Mouse (Mus musculus): ENCODE results near the gene Capn2. TPM values are rescaled to one million over a fixed set of nuclear protein-coding genes. Genes with fewer than 3 reads are reported as not detected.

Capn2 gene
- total and polyA plus RNA-seq, 2 experiments from 2014 or later, result 67.5 to 76.3 TPM

- 24% methylated on average over 3 of the region's 3 CpGs for WGBS
- no peaks in the 10 kb centered on the region for H3K36me3 ChIP-seq (ENCODE audit: insufficient read depth)
- H3K9ac ChIP-seq, result no peak overlapping the region
- H3K9me3 ChIP-seq (ENCODE audit: low read length), result no peaks in the 10 kb centered on the region
- TF ChIP-seq CTCF (IDR thresholded peaks at IDR 0.05; ENCODE audit: low read depth), result peak; percentile 91
- no peaks in the 10 kb centered on the region for H3K4me1 ChIP-seq (ENCODE audit: insufficient read depth)
- peak; percentile 75 for DNase-seq
- H3K27ac ChIP-seq (ENCODE audit: low read depth, low read length), result no peak overlapping the region
- no peaks in the 10 kb centered on the region for H3K27me3 ChIP-seq (ENCODE audit: insufficient read depth, low read length)
- peak; percentile 76 for ATAC-seq
- no peak overlapping the region for H3K4me3 ChIP-seq (ENCODE audit: low read depth, low read length)
- no peak overlapping the region for H3K4me2 ChIP-seq (ENCODE audit: low read depth)
Observed at GRCm38 (mm10) chr1:182560390-182561098, 43.1 kb upstream of the Capn2 start.

DNA sequence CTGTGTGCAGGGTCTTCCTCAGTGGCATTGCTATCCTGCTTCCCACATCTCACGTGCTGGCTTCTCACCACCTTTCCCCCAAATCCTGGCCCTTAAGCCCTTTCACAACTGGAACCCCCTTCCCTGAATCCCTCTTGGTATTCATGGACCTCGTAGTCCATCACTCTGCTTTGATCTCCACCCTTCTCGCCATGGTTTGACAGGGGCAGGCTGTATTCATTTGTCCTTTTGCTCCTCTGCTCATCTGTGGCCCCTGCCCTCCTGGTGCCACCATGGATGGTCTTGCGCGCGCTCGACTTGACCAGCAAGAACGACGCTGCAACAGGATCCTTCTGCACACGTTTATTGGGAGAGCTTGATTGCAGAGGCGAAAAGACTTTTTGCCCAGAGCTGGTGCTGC is 42.1 kb upstream of the Capn2 start:
- Histone ChIP-seq H3K9me3 (ENCODE audit: low read length) (no peaks in the 10 kb centered on the region), H3K9ac (peak overlapping the region; percentile 2; the same call in 1 of the 2 replicates), H3K4me1 (ENCODE audit: insufficient read depth) (no peaks in the 10 kb centered on the region), H3K4me2 (ENCODE audit: low read depth) (no peak overlapping the region), H3K27me3 (ENCODE audit: insufficient read depth, low read length) (no peaks in the 10 kb centered on the region), H3K4me3 (ENCODE audit: low read depth, low read length) (no peak overlapping the region), H3K27ac (ENCODE audit: low read depth, low read length) (no peak overlapping the region), H3K36me3 (ENCODE audit: insufficient read depth) (no peaks in the 10 kb centered on the region)
- DNase-seq, result no peak
- ATAC-seq, result no peak
- no peak for TF ChIP-seq CTCF (IDR thresholded peaks at IDR 0.05; ENCODE audit: low read depth)
- 84% methylated on average over 10 of the region's 11 CpGs for WGBS

DNA sequence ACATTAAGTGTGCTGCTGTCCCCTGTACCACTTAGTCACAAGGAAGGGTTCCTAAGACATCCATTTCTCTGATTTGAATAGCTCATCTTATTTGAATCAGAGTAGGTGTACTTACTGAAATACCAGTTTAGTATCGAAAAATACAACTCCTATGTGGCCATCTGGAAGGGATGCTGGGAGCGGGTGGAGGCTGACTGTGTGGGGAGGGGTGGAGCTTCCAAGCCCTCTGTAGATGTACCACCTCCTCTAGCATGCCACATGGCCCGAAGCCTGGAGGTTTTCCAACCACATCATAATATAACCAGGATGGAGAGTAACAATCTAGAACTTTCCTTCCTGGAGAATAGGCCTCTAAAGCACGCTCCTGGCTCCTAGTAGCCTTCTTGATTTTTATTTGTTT is 40.9 kb upstream of the Capn2 start:
- Histone ChIP-seq H3K9ac (no peak overlapping the region), H3K4me3 (ENCODE audit: low read depth, low read length) (no peak overlapping the region), H3K9me3 (ENCODE audit: low read length) (no peaks in the 10 kb centered on the region), H3K4me1 (ENCODE audit: insufficient read depth) (no peaks in the 10 kb centered on the region), H3K27me3 (ENCODE audit: insufficient read depth, low read length) (no peaks in the 10 kb centered on the region), H3K36me3 (ENCODE audit: insufficient read depth) (no peaks in the 10 kb centered on the region), H3K27ac (ENCODE audit: low read depth, low read length) (no peak overlapping the region), H3K4me2 (ENCODE audit: low read depth) (no peak overlapping the region)
- DNase-seq (no peak), ATAC-seq (no peak)
- 76% methylated on average over 4 of the region's 4 CpGs for WGBS
- no peak for TF ChIP-seq CTCF (IDR thresholded peaks at IDR 0.05; ENCODE audit: low read depth)

GRCm38 (mm10) chr1:182553649-182554375 is 36.4 kb upstream of the Capn2 start:
- Histone ChIP-seq H3K4me1 (ENCODE audit: insufficient read depth) (no peaks in the 10 kb centered on the region), H3K27me3 (ENCODE audit: insufficient read depth, low read length) (no peaks in the 10 kb centered on the region), H3K9me3 (ENCODE audit: low read length) (no peaks in the 10 kb centered on the region), H3K27ac (ENCODE audit: low read depth, low read length) (no peak overlapping the region), H3K36me3 (ENCODE audit: insufficient read depth) (no peaks in the 10 kb centered on the region), H3K4me2 (ENCODE audit: low read depth) (no peak overlapping the region), H3K4me3 (ENCODE audit: low read depth, low read length) (no peak overlapping the region), H3K9ac (no peak overlapping the region)
- TF ChIP-seq CTCF (IDR thresholded peaks at IDR 0.05; ENCODE audit: low read depth), result peak; percentile 87
- 56% methylated on average over 12 of the region's 12 CpGs for WGBS
- DNase-seq (peak; percentile 69), ATAC-seq (peak; percentile 92)

DNA sequence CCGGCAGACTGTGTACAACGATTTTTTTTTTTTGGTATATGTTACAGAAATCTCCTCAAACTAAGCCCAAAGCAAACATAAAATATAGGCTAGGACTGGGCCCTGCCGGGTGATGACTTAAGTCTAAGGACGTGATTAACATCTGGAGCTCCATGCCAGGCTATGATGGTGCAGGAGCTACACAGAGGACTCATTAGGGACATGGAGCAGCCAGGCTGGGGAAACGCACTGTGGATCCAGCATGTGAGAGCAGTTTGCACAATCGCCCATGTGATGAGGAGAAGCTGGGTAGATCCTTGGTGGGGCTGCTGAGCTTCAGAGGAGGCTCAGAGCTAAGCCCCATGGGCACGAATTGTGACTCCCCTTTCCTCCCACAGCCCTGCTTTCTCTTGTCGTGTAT is 33.4 kb upstream of the Capn2 start:
- Histone ChIP-seq H3K9me3 (ENCODE audit: low read length) (no peaks in the 10 kb centered on the region), H3K4me3 (ENCODE audit: low read depth, low read length) (no peak overlapping the region), H3K9ac (no peak overlapping the region), H3K27ac (ENCODE audit: low read depth, low read length) (no peak overlapping the region), H3K4me2 (ENCODE audit: low read depth) (no peak overlapping the region), H3K36me3 (ENCODE audit: insufficient read depth) (no peaks in the 10 kb centered on the region), H3K27me3 (ENCODE audit: insufficient read depth, low read length) (no peaks in the 10 kb centered on the region), H3K4me1 (ENCODE audit: insufficient read depth) (no peaks in the 10 kb centered on the region)
- TF ChIP-seq CTCF (IDR thresholded peaks at IDR 0.05; ENCODE audit: low read depth), result no peak
- no peak for DNase-seq
- 82% methylated on average over 8 of the region's 8 CpGs for WGBS
- ATAC-seq, result no peak

- Histone ChIP-seq H3K27ac (ENCODE audit: low read depth, low read length) (no peak overlapping the region), H3K4me2 (ENCODE audit: low read depth) (no peak overlapping the region), H3K9ac (no peak overlapping the region), H3K4me3 (ENCODE audit: low read depth, low read length) (no peak overlapping the region), H3K9me3 (ENCODE audit: low read length) (no peaks in the 10 kb centered on the region), H3K36me3 (ENCODE audit: insufficient read depth) (no peaks in the 10 kb centered on the region), H3K4me1 (ENCODE audit: insufficient read depth) (no peaks in the 10 kb centered on the region), H3K27me3 (ENCODE audit: insufficient read depth, low read length) (no peaks in the 10 kb centered on the region)
- ATAC-seq (no peak), DNase-seq (no peak)
- TF ChIP-seq CTCF (IDR thresholded peaks at IDR 0.05; ENCODE audit: low read depth), result no peak
- WGBS, result 69% methylated on average over 1 of the region's 1 CpGs
Observed at GRCm38 (mm10) chr1:182543906-182544305, 26.5 kb upstream of the Capn2 start.

- Histone ChIP-seq H3K4me3 (ENCODE audit: low read depth, low read length) (no peak overlapping the region), H3K4me1 (ENCODE audit: insufficient read depth) (no peaks in the 10 kb centered on the region), H3K4me2 (ENCODE audit: low read depth) (no peak overlapping the region), H3K36me3 (ENCODE audit: insufficient read depth) (no peaks in the 10 kb centered on the region), H3K27me3 (ENCODE audit: insufficient read depth, low read length) (no peaks in the 10 kb centered on the region), H3K9ac (no peak overlapping the region), H3K9me3 (ENCODE audit: low read length) (no peaks in the 10 kb centered on the region), H3K27ac (ENCODE audit: low read depth, low read length) (no peak overlapping the region)
- ATAC-seq (no peak), DNase-seq (no peak)
- no peak for TF ChIP-seq CTCF (IDR thresholded peaks at IDR 0.05; ENCODE audit: low read depth)
- WGBS, result 80% methylated on average over 8 of the region's 8 CpGs
Observed at GRCm38 (mm10) chr1:182543136-182543535, 25.7 kb upstream of the Capn2 start.
